Mouse (Mus musculus) embryonic fibroblast, embryonic 13.5 days (primary cell): ENCODE measurements around the gene Zmym1. TPM values are rescaled to one million over a fixed set of nuclear protein-coding genes. Genes with fewer than 3 reads are reported as not detected.
"Not testable (repeated sequence)": the region's sequence is repeated elsewhere in the genome, so short reads cannot be mapped to it uniquely, and the experiment has no call there.

Source experiments
- H3K27ac ChIP-seq: 2 replicates; pipeline ENCODE4 v1.5.1; 2012; ENCODE audit warnings: low read length, control low read depth, inconsistent platforms; ENCODE audit not compliant: insufficient read depth
- H3K4me1 ChIP-seq: 2 replicates; pipeline ENCODE4 v1.6.1; 2011; ENCODE audit warnings: low read length; ENCODE audit not compliant: control insufficient read depth, insufficient read depth
- H3K4me3 ChIP-seq: 2 replicates; pipeline ENCODE4 v1.5.1; 2011; ENCODE audit warnings: mild to moderate bottlenecking, control low read depth, low read length; ENCODE audit not compliant: insufficient read depth
- CTCF ChIP-seq: IDR thresholded peaks from 2 replicates; pipeline ENCODE4 v1.5.1; 2011; ENCODE audit warnings: mild to moderate bottlenecking, control low read depth, low read length, moderate library complexity, borderline replicate concordance; ENCODE audit not compliant: insufficient read depth
- POLR2A ChIP-seq: IDR thresholded peaks from 2 replicates; pipeline ENCODE4 v1.6.1; 2011; ENCODE audit warnings: low read depth, mild to moderate bottlenecking, control low read depth, low read length, moderate library complexity
- polyA plus RNA-seq: library from polyadenylated mRNA; stranded (reverse); fragments of >200 nt; gene quantifications from 2 replicates; pipeline ENCODE4 v1.2.4, GENCODE M21; 2011; ENCODE audit warnings: low read depth; ENCODE audit not compliant: missing spikeins, insufficient read length

The Zmym1 gene
- 12.1 and 18.0 TPM in 2 replicates for polyA plus RNA-seq

DNA sequence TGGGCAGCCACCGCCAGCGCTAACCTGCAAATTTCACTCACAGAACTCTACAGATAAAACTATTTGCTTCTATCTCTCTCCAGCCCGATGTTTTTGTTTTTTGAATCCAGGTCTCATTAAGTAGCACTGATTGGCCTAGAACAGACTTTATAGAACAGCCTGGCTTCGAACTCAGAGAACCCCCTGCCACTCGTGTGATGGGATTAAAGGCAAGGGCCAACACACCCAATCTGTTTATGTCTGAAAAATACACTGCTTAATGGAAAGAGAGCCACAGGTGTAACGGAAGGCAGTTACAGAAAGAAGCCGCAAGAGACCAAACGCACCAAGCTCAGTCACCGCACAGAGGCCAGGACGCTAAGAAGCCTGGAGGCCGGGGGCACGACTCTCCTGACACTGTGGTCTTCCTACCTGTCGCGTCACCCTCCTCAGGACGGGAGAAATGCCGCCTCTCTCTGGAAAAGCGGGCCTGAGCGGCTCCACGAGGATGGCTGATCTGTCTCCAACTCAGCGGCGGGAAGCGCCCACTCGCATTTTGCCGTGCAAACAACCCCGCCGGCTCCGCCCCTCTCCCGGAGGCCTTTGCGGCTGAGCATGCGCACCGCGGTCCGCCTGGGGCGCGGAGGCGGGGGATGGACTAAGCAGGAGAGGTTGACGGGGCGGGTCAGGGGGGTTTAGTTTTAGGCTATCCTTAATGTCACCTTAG lies at the start of gene Zmym1:
TSS of gene Zmym1 (minus strand) at position 568 of the 706 bp plus-strand sequence.
- TF ChIP-seq POLR2A, result peak; percentile 75
- TF ChIP-seq CTCF, result no peak
- Histone ChIP-seq H3K27ac (no peak within 1 kb of the TSS), H3K4me1 (no peaks in the 10 kb centered on the region), H3K4me3 (peak within 1 kb of the TSS; percentile 98)

- Histone ChIP-seq H3K27ac (no peak overlapping the region), H3K4me1 (no peaks in the 10 kb centered on the region; the same call in 1 of the 2 replicates), H3K4me3 (no peak overlapping the region)
- TF ChIP-seq POLR2A, result no peak
- TF ChIP-seq CTCF, result no peak
These were observed 49.6 kb upstream of the Zmym1 start for GRCm38 (mm10) chr4:127110570-127110969.

DNA sequence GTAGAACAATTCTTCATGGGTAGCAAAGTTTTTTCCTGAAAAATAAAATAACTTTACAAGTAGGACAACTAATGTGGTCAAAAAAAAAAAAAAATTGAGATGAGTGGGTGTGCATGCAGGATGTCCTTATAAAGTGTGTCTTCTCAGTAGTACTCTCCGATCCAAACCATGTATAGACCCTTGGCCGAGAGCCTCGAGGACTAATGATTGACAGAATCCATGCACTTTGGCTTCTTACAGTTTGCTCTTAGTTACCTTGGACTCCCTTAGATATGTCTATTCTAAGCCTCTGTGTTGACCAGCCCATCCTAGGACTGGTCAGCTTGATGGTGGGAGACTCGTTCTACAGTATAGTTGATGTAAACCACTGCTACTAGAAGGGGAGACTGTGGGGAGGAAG lies 46.6 kb upstream of the Zmym1 start:
- no peaks in the 10 kb centered on the region for H3K4me1 ChIP-seq
- TF ChIP-seq CTCF (no peak), POLR2A (no peak)
- no peak overlapping the region for H3K27ac ChIP-seq
- no peak overlapping the region for H3K4me3 ChIP-seq

GRCm38 (mm10) chr4:127099552-127099951 lies 38.6 kb upstream of the Zmym1 start:
- not testable (repeated sequence) for H3K4me3 ChIP-seq, H3K27ac ChIP-seq, H3K4me1 ChIP-seq

DNA sequence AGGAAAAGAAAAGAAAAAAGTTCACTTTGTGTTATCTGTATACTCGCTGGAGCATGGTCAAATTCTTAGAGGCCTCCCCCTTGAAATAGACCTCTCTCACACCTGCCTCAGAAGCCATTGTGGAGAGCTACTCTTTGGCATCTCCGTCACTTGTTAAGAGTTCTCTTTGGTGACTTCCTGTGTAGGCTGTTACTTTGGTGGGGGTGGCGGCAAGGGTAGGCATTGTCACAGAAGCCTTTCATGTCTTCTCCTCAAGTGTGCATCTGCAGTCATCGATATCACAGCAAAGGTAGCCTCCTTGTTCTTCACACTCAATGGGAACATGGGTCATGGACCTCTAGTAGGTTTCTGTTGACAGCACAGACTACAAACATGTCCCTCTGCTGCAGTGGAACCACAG lies 34.1 kb upstream of the Zmym1 start:
- Histone ChIP-seq H3K4me3 (no peak overlapping the region), H3K27ac (no peak overlapping the region), H3K4me1 (no peaks in the 10 kb centered on the region)
- TF ChIP-seq POLR2A, result no peak
- no peak for TF ChIP-seq CTCF

GRCm38 (mm10) chr4:127091188-127091587 lies 30.2 kb upstream of the Zmym1 start:
- no peak overlapping the region for H3K4me3 ChIP-seq
- TF ChIP-seq CTCF, result no peak
- TF ChIP-seq POLR2A, result no peak
- no peak overlapping the region for H3K27ac ChIP-seq
- no peaks in the 10 kb centered on the region for H3K4me1 ChIP-seq

DNA sequence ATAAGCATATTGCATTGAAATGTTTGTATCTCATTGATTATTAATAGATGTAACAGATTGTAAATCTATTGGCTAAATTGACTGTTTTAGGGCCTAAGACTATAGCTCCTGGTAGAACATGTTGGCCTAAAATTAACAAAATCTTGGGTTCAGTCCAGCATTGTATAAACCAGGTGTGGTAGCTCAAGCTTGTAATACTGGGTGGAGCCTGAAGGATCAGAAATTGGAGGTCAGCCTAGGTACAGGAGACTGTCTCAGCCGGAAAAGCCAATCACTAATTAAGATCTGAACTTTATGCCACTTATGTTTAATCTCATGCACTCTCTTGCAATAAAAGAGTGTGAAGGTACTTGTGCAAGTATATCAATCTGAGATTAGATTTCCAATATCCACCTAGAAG lies 24.8 kb upstream of the Zmym1 start:
- Histone ChIP-seq H3K4me3 (no peak overlapping the region), H3K27ac (no peak overlapping the region), H3K4me1 (no peaks in the 10 kb centered on the region)
- TF ChIP-seq CTCF, result no peak

- H3K4me3 ChIP-seq, result no peak overlapping the region
- H3K27ac ChIP-seq, result no peak overlapping the region
- H3K4me1 ChIP-seq, result no peaks in the 10 kb centered on the region
- no peak for TF ChIP-seq POLR2A
- TF ChIP-seq CTCF, result no peak
These were observed 22.2 kb upstream of the Zmym1 start for GRCm38 (mm10) chr4:127083131-127083530.

DNA sequence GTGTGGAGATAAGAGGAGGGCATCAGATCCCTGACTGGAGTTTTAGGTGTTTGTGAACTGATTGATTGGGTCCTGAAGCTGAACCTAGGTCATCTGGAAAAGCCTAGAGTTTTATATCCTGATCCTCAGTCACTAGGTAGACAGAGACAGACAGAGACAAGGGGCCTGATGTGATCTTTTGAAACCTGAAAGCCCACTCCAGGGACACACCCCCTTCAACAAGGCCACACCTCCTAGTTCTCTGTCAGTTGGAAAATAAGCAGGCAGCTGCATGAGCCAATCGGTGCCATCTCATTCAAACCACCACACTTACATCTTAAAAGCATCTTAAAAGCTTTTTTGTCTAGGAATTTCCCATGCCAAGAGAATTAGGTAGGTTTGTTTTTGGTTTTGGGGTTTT lies 19.9 kb upstream of the Zmym1 start:
- H3K27ac ChIP-seq, result no peak overlapping the region
- TF ChIP-seq CTCF (no peak), POLR2A (no peak)
- H3K4me1 ChIP-seq, result no peaks in the 10 kb centered on the region
- H3K4me3 ChIP-seq, result no peak overlapping the region

GRCm38 (mm10) chr4:127076875-127077548 lies 16.1 kb upstream of the Zmym1 start, which contains the start of gene Zmym6:
Zmym6 (plus strand) TSS chr4:127077383.
- H3K4me3 ChIP-seq, result peak within 1 kb of the TSS; percentile 71
- no peaks in the 10 kb centered on the region for H3K4me1 ChIP-seq
- H3K27ac ChIP-seq, result peak within 1 kb of the TSS; percentile 87
- TF ChIP-seq POLR2A (peak; percentile 96), CTCF (no peak)
